17 mouse cellular contexts compared by ENCODE assay signal in the genomic region with DNA sequence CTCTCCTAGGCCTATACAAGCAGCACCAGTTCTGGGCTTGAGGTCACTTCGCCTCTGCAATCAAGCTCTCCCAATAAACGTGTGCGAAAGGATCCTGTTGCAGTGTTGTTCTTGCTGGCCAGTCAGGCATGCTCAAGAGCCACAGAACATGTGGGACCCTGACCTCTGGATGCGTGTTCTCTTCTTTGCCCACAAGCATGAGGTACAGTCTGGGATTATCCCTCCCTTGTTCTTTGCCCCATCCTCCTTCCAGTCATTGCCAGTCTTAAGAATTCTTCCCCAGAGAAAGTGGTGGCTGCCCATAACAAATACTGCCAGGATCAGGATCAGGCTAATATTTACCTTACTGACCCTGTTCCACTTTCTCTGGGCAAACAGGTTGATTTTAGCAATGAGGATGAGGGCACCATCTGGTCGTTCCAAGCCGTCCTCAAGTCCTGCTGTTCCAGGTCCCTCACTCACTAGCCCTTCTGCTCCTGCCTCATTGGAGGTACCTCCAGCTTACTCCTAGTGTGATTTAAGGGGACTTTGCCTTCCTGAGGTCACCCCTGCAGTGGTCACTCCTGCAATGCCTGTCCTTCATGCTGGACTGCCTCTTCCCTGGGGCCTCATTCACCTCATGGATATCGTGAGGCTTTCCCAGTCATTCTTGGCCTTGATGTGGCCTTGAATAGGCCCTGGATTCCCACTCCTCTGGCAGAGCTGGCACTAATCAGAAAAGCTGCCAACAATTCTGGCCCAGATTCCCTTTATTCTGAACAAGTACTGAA. TPM values are rescaled to one million over a fixed set of nuclear protein-coding genes. Genes with fewer than 3 reads are reported as not detected.
A peak's percentile ranks its signal among the peaks of the same experiment; 100 is the strongest.
DNase-seq lines count a peak whose midpoint lies in the region; ATAC-seq and TF ChIP-seq lines count a peak whose summit lies in the region.
"Had no signal": no experiment of that assay in that cellular context is flagged by ENCODE, and none has a peak within 500 bp of the region (broad histone marks: within the 10 kb centered on the region; RNA-seq: fewer than 3 reads in every experiment).

No protein-coding gene starts in this region.

- H3K9ac ChIP-seq in liver, adult 2 months (ENCODE audit: low read depth, low read length): no peak overlapping the region
- H3K9ac ChIP-seq in kidney, embryonic 16.5 days (replicated peaks; ENCODE audit: low read length): no peak overlapping the region
- no peak overlapping the region for H3K9ac ChIP-seq in heart, embryonic 11.5 days (ENCODE audit: low read depth, low read length)
- H3K9ac ChIP-seq: embryonic facial prominence, embryonic 13.5 days; forebrain, embryonic 15.5 days; heart, embryonic 15.5 days; limb, embryonic 12.5 days had no signal

- H3K4me2 ChIP-seq in kidney, embryonic 16.5 days (replicated peaks; ENCODE audit: low read depth, low read length): no peak overlapping the region
- no peak overlapping the region for H3K4me2 ChIP-seq in heart, embryonic 11.5 days
- H3K4me2 ChIP-seq: embryonic facial prominence, embryonic 13.5 days; forebrain, embryonic 15.5 days; heart, embryonic 15.5 days; limb, embryonic 12.5 days had no signal

- TF ChIP-seq CTCF in liver, adult 2 months (IDR thresholded peaks at IDR 0.05; ENCODE audit: low read depth, low read length): no peak

- H3K27ac ChIP-seq in liver, adult 2 months (replicated peaks; ENCODE audit: insufficient read depth, low read depth, low read length): 0 out of 2 replicates have a peak overlapping the region, but pooled peaks have one; percentile 0
- peak overlapping the region; percentile 36; the same call in 1 of the 2 replicates for H3K27ac ChIP-seq in kidney, embryonic 16.5 days (ENCODE audit: low read length)
- H3K27ac ChIP-seq in heart, embryonic 11.5 days (ENCODE audit: low read depth, low read length): no peak overlapping the region
- H3K27ac ChIP-seq: embryonic facial prominence, embryonic 13.5 days; forebrain, embryonic 15.5 days; heart, embryonic 15.5 days; limb, embryonic 12.5 days; stomach, postnatal 0 days had no signal

- H3K79me2 ChIP-seq in liver, adult 2 months (ENCODE audit: control insufficient read depth, insufficient read depth, low read length): peaks cover 33% of the 10 kb centered on the region

- peak; percentile 63 for DNase-seq in liver, adult 2 months (ENCODE audit: extremely low read depth, low read depth, low spot score)
- no peak for DNase-seq in liver
- peak; percentile 68 for DNase-seq in adrenal gland, postnatal 14 days
- peak; percentile 45 for DNase-seq in cerebellum, adult 8-10 months
- DNase-seq in gastrocnemius, adult 18-20 months (ENCODE audit: low spot score): no peak
- no peak for DNase-seq in right cerebral cortex, postnatal 4 days
- DNase-seq: gastrocnemius, postnatal 36 days; layer of hippocampus, postnatal 36 days; midbrain, embryonic 14.5 days had no signal

- WGBS in liver, adult 2 months: 49% methylated on average over 7 of the region's 7 CpGs
- WGBS in kidney, embryonic 16.5 days: 82% methylated on average over 7 of the region's 7 CpGs
- WGBS in heart, embryonic 11.5 days (ENCODE audit: insufficient replicate concordance): 91% methylated on average over 7 of the region's 7 CpGs

- H3K4me3 ChIP-seq in liver, adult 2 months (ENCODE audit: insufficient read depth, low read depth, low read length): no peak overlapping the region
- H3K4me3 ChIP-seq in kidney, embryonic 16.5 days (ENCODE audit: low read length): no peak overlapping the region
- H3K4me3 ChIP-seq in heart, embryonic 11.5 days (ENCODE audit: low read depth, low read length): no peak overlapping the region
- H3K4me3 ChIP-seq: embryonic facial prominence, embryonic 13.5 days; forebrain, embryonic 15.5 days; heart, embryonic 15.5 days; limb, embryonic 12.5 days had no signal

- peaks cover 13% of the 10 kb centered on the region for H3K4me1 ChIP-seq in liver, adult 2 months (ENCODE audit: control insufficient read depth, insufficient read depth, low read length)
- H3K4me1 ChIP-seq in kidney, embryonic 16.5 days (ENCODE audit: insufficient read depth, low read length): no peaks in the 10 kb centered on the region
- H3K4me1 ChIP-seq in heart, embryonic 11.5 days (ENCODE audit: control insufficient read depth, insufficient read depth, low read length): peaks cover 3% of the 10 kb centered on the region; the same call in 1 of the 2 replicates
- H3K4me1 ChIP-seq: forebrain, embryonic 15.5 days; limb, embryonic 12.5 days had no signal

- H3K27me3 ChIP-seq in liver, adult 2 months (ENCODE audit: control insufficient read depth, insufficient read depth, low read length): no peaks in the 10 kb centered on the region
- no peaks in the 10 kb centered on the region for H3K27me3 ChIP-seq in kidney, embryonic 16.5 days (ENCODE audit: insufficient read depth, low read length)
- H3K27me3 ChIP-seq in heart, embryonic 11.5 days (ENCODE audit: control insufficient read depth, insufficient read depth, low read length): no peaks in the 10 kb centered on the region
- H3K27me3 ChIP-seq: embryonic facial prominence, embryonic 13.5 days; forebrain, embryonic 15.5 days; heart, embryonic 15.5 days; limb, embryonic 12.5 days had no signal

- no peak for TF ChIP-seq POLR2A in liver, adult 2 months (IDR thresholded peaks at IDR 0.05; ENCODE audit: extremely low read depth, insufficient read depth, low read length)

- ATAC-seq in kidney, embryonic 16.5 days (ENCODE audit: low FRiP score, low TSS enrichment): no peak
- no peak for ATAC-seq in heart, embryonic 11.5 days (replicated peaks; ENCODE audit: insufficient number of reproducible peaks, low FRiP score, low TSS enrichment)
- ATAC-seq: forebrain, embryonic 15.5 days; hindbrain, embryonic 16.5 days had no signal

- H3K9me3 ChIP-seq in kidney, embryonic 16.5 days (ENCODE audit: low read length): no peaks in the 10 kb centered on the region
- no peaks in the 10 kb centered on the region for H3K9me3 ChIP-seq in heart, embryonic 11.5 days (replicated peaks; ENCODE audit: control insufficient read depth, low read length)
- H3K9me3 ChIP-seq: embryonic facial prominence, embryonic 13.5 days; forebrain, embryonic 15.5 days; heart, embryonic 15.5 days; limb, embryonic 12.5 days had no signal

- no peaks in the 10 kb centered on the region for H3K36me3 ChIP-seq in liver, adult 2 months (ENCODE audit: control insufficient read depth, insufficient read depth, low read length)
- H3K36me3 ChIP-seq in kidney, embryonic 16.5 days (ENCODE audit: insufficient read depth, low read length): no peaks in the 10 kb centered on the region; the same call in 1 of the 2 replicates
- H3K36me3 ChIP-seq in heart, embryonic 11.5 days (ENCODE audit: control insufficient read depth, insufficient read depth, low read length): peaks cover 2% of the 10 kb centered on the region; the same call in 1 of the 2 replicates
- H3K36me3 ChIP-seq: forebrain, embryonic 15.5 days; heart, embryonic 15.5 days had no signal

RNA-seq across cellular contexts. Expression of gene Numb, which starts 36.0 kb away (rescaled TPM):
- 20.2 and 21.3 TPM in 2 replicates for total RNA-seq in liver, adult 2 months (2014; rRNA removed)
- polyA plus RNA-seq in liver, adult 2 months (2012; rRNA removed): 38.5 and 46.7 TPM in 2 replicates
- 40.7 and 47.3 TPM in 2 replicates for total RNA-seq in adrenal gland, postnatal 14 days (2021)
- polyA plus RNA-seq in kidney, embryonic 16.5 days (2015; fragmentation: Nextera tagmentation; extraction: Ambion mirVana): 44.3 and 51.6 TPM in 2 replicates
- 10 to 100 TPM; 16.3 to 19.4 TPM for total RNA-seq in gastrocnemius, adult 18-20 months (2021)
- 34.3 and 41.7 TPM in 2 replicates for polyA plus RNA-seq in heart, embryonic 11.5 days (2014; fragmentation: Nextera tagmentation; extraction: Ambion mirVana)

Comparison
In these comparisons a context has a peak if more than half of its experiments do, and no peak if none do; other contexts are left out.
1. DNase-seq: peak in liver, adult 2 months (single experiment), adrenal gland, postnatal 14 days (single experiment) and cerebellum, adult 8-10 months (single experiment); none in liver (single experiment), gastrocnemius, adult 18-20 months (single experiment) and right cerebral cortex, postnatal 4 days (single experiment).